Mouse (Mus musculus): ENCODE results near the gene Cacna2d3. TPM values are rescaled to one million over a fixed set of nuclear protein-coding genes. Genes with fewer than 3 reads are reported as not detected.

Gene Cacna2d3
- polyA plus RNA-seq, 1 experiment from 2014 or later = 37.5 TPM

GRCm38 (mm10) chr14:28996569-28996968, 725.1 kb downstream of the Cacna2d3 start:
- peak overlapping the region; percentile 48; the same call in 1 of the 2 replicates for H3K27ac ChIP-seq (replicated peaks)
- ATAC-seq (ENCODE audit: insufficient number of reproducible peaks, low FRiP score, low TSS enrichment, low read depth) = no peak
- peaks cover 14% of the 10 kb centered on the region for H3K4me1 ChIP-seq
- 96% methylated on average over 3 of the region's 3 CpGs for WGBS
- H3K9ac ChIP-seq = no peak overlapping the region
- no peaks in the 10 kb centered on the region for H3K9me3 ChIP-seq (replicated peaks)
- H3K27me3 ChIP-seq = no peaks in the 10 kb centered on the region
- H3K36me3 ChIP-seq = no peaks in the 10 kb centered on the region
- no peak overlapping the region for H3K4me2 ChIP-seq (replicated peaks)
- H3K4me3 ChIP-seq (replicated peaks) = no peak overlapping the region

GRCm38 (mm10) chr14:28988211-28988900, 733.3 kb downstream of the Cacna2d3 start:
- ATAC-seq (ENCODE audit: insufficient number of reproducible peaks, low FRiP score, low TSS enrichment, low read depth) = no peak
- H3K9ac ChIP-seq = no peak overlapping the region
- H3K9me3 ChIP-seq (replicated peaks) = no peaks in the 10 kb centered on the region
- 58% methylated on average over 7 of the region's 7 CpGs for WGBS
- peak overlapping the region; percentile 67 for H3K27ac ChIP-seq (replicated peaks)
- H3K27me3 ChIP-seq = no peaks in the 10 kb centered on the region
- H3K4me2 ChIP-seq (replicated peaks) = no peak overlapping the region
- H3K36me3 ChIP-seq = no peaks in the 10 kb centered on the region
- no peak overlapping the region for H3K4me3 ChIP-seq (replicated peaks)
- H3K4me1 ChIP-seq = peaks cover 18% of the 10 kb centered on the region

- Histone ChIP-seq H3K27ac (replicated peaks) (no peak overlapping the region), H3K36me3 (no peaks in the 10 kb centered on the region), H3K4me3 (replicated peaks) (no peak overlapping the region), H3K4me2 (replicated peaks) (no peak overlapping the region), H3K9me3 (replicated peaks) (no peaks in the 10 kb centered on the region), H3K4me1 (peaks cover 10% of the 10 kb centered on the region), H3K9ac (no peak overlapping the region), H3K27me3 (no peaks in the 10 kb centered on the region)
- ATAC-seq (ENCODE audit: insufficient number of reproducible peaks, low FRiP score, low TSS enrichment, low read depth) = no peak
- WGBS = 68% methylated on average over 2 of the region's 2 CpGs
Measured at GRCm38 (mm10) chr14:28984276-28984675, 737.4 kb downstream of the Cacna2d3 start.

- Histone ChIP-seq H3K27me3 (no peaks in the 10 kb centered on the region), H3K4me2 (replicated peaks) (no peak overlapping the region), H3K9me3 (replicated peaks) (no peaks in the 10 kb centered on the region), H3K4me3 (replicated peaks) (no peak overlapping the region), H3K27ac (replicated peaks) (no peak overlapping the region), H3K9ac (no peak overlapping the region), H3K36me3 (no peaks in the 10 kb centered on the region), H3K4me1 (peaks cover 3% of the 10 kb centered on the region; the same call in 1 of the 2 replicates)
- 39% methylated on average over 3 of the region's 3 CpGs for WGBS
- no peak for ATAC-seq (ENCODE audit: insufficient number of reproducible peaks, low FRiP score, low TSS enrichment, low read depth)
Measured at GRCm38 (mm10) chr14:28980482-28980881, 741.2 kb downstream of the Cacna2d3 start.

- WGBS = 87% methylated on average over 2 of the region's 2 CpGs
- H3K27ac ChIP-seq (replicated peaks) = no peak overlapping the region
- ATAC-seq (ENCODE audit: insufficient number of reproducible peaks, low FRiP score, low TSS enrichment, low read depth) = no peak
Measured at GRCm38 (mm10) chr14:28979230-28979629, 742.4 kb downstream of the Cacna2d3 start.

GRCm38 (mm10) chr14:28972620-28973019, 749.0 kb downstream of the Cacna2d3 start:
- Histone ChIP-seq H3K9ac (no peak overlapping the region), H3K4me3 (replicated peaks) (no peak overlapping the region), H3K27me3 (no peaks in the 10 kb centered on the region), H3K36me3 (no peaks in the 10 kb centered on the region), H3K4me2 (replicated peaks) (no peak overlapping the region), H3K4me1 (peaks cover 9% of the 10 kb centered on the region), H3K9me3 (replicated peaks) (no peaks in the 10 kb centered on the region), H3K27ac (replicated peaks) (no peak overlapping the region)
- WGBS = 17% methylated on average over 5 of the region's 5 CpGs
- ATAC-seq (ENCODE audit: insufficient number of reproducible peaks, low FRiP score, low TSS enrichment, low read depth) = no peak

More at GRCm38 (mm10) chr14:28979230-28979629, 742.4 kb downstream of the Cacna2d3 start:
- no peak overlapping the region for H3K4me3 ChIP-seq (replicated peaks)
- H3K4me2 ChIP-seq (replicated peaks) = no peak overlapping the region
- no peak overlapping the region for H3K9ac ChIP-seq
- peaks cover 3% of the 10 kb centered on the region; the same call in 1 of the 2 replicates for H3K4me1 ChIP-seq
- no peaks in the 10 kb centered on the region for H3K27me3 ChIP-seq
- H3K9me3 ChIP-seq (replicated peaks) = no peaks in the 10 kb centered on the region
- H3K36me3 ChIP-seq = no peaks in the 10 kb centered on the region

GRCm38 (mm10) chr14:28969247-28969646, 752.4 kb downstream of the Cacna2d3 start:
- H3K4me2 ChIP-seq (replicated peaks) = no peak overlapping the region
- no peak overlapping the region for H3K9ac ChIP-seq
- no peak overlapping the region for H3K4me3 ChIP-seq (replicated peaks)
- H3K9me3 ChIP-seq (replicated peaks) = no peaks in the 10 kb centered on the region
- no peak for ATAC-seq (ENCODE audit: insufficient number of reproducible peaks, low FRiP score, low TSS enrichment, low read depth)
- H3K27ac ChIP-seq (replicated peaks) = no peak overlapping the region
- H3K4me1 ChIP-seq = peaks cover 9% of the 10 kb centered on the region
- no peaks in the 10 kb centered on the region for H3K27me3 ChIP-seq
- WGBS = 66% methylated on average over 4 of the region's 4 CpGs
- no peaks in the 10 kb centered on the region for H3K36me3 ChIP-seq

- Histone ChIP-seq H3K9ac (no peak overlapping the region), H3K4me2 (replicated peaks) (no peak overlapping the region), H3K27me3 (no peaks in the 10 kb centered on the region), H3K4me1 (no peaks in the 10 kb centered on the region; the same call in 1 of the 2 replicates), H3K9me3 (replicated peaks) (no peaks in the 10 kb centered on the region), H3K4me3 (replicated peaks) (no peak overlapping the region), H3K36me3 (no peaks in the 10 kb centered on the region), H3K27ac (replicated peaks) (no peak overlapping the region)
- ATAC-seq (ENCODE audit: insufficient number of reproducible peaks, low FRiP score, low TSS enrichment, low read depth) = no peak
Measured at GRCm38 (mm10) chr14:28966881-28967280, 754.8 kb downstream of the Cacna2d3 start.

- 56% methylated on average over 5 of the region's 5 CpGs for WGBS
- H3K27me3 ChIP-seq = no peaks in the 10 kb centered on the region
- no peak for ATAC-seq (ENCODE audit: insufficient number of reproducible peaks, low FRiP score, low TSS enrichment, low read depth)
Measured at GRCm38 (mm10) chr14:28961379-28961778, 760.3 kb downstream of the Cacna2d3 start.

GRCm38 (mm10) chr14:28959042-28959441, 762.6 kb downstream of the Cacna2d3 start:
- peak; percentile 71; the same call in 1 of the 2 replicates for ATAC-seq (ENCODE audit: insufficient number of reproducible peaks, low FRiP score, low TSS enrichment, low read depth)

More at GRCm38 (mm10) chr14:28961379-28961778, 760.3 kb downstream of the Cacna2d3 start:
- peaks cover 11% of the 10 kb centered on the region for H3K4me1 ChIP-seq
- no peak overlapping the region for H3K27ac ChIP-seq (replicated peaks)
- no peak overlapping the region for H3K9ac ChIP-seq
- H3K4me3 ChIP-seq (replicated peaks) = no peak overlapping the region
- no peaks in the 10 kb centered on the region for H3K36me3 ChIP-seq
- H3K9me3 ChIP-seq (replicated peaks) = no peaks in the 10 kb centered on the region
- H3K4me2 ChIP-seq (replicated peaks) = no peak overlapping the region

GRCm38 (mm10) chr14:28958131-28959015, 763.3 kb downstream of the Cacna2d3 start:
- no peak overlapping the region for H3K27ac ChIP-seq (replicated peaks)
- H3K4me3 ChIP-seq (replicated peaks) = no peak overlapping the region
- no peaks in the 10 kb centered on the region for H3K27me3 ChIP-seq
- ATAC-seq (ENCODE audit: insufficient number of reproducible peaks, low FRiP score, low TSS enrichment, low read depth) = peak; percentile 53
- H3K9me3 ChIP-seq (replicated peaks) = no peaks in the 10 kb centered on the region
- H3K9ac ChIP-seq = no peak overlapping the region
- H3K36me3 ChIP-seq = no peaks in the 10 kb centered on the region
- H3K4me1 ChIP-seq = peaks cover 30% of the 10 kb centered on the region
- WGBS = 21% methylated on average over 6 of the region's 6 CpGs
- H3K4me2 ChIP-seq (replicated peaks) = no peak overlapping the region

More at GRCm38 (mm10) chr14:28959042-28959441, 762.6 kb downstream of the Cacna2d3 start:
- Histone ChIP-seq H3K4me1 (peaks cover 26% of the 10 kb centered on the region), H3K9me3 (replicated peaks) (no peaks in the 10 kb centered on the region), H3K9ac (no peak overlapping the region), H3K36me3 (no peaks in the 10 kb centered on the region), H3K27ac (replicated peaks) (no peak overlapping the region), H3K4me2 (replicated peaks) (no peak overlapping the region), H3K4me3 (replicated peaks) (no peak overlapping the region), H3K27me3 (no peaks in the 10 kb centered on the region)
- 42% methylated on average over 3 of the region's 3 CpGs for WGBS

Data from embryonic facial prominence, embryonic 15.5 days (tissue).